Mouse (Mus musculus): ENCODE results near the gene Gm44790. TPM values are rescaled to one million over a fixed set of nuclear protein-coding genes. Genes with fewer than 3 reads are reported as not detected.

Gene Gm44790
- not detected for polyA plus RNA-seq (2014; fragmentation: Illumina TruSeq; extraction: RNeasy Lipid Tissue Mini Kit (QIAGEN cat#74804); ENCODE audit: low read depth, low replicate concordance)

GRCm38 (mm10) chr6:86426358-86426757 is at the start of gene Gm44790:
TSS of gene Gm44790 (plus strand) at chr6:86426658.

GRCm38 (mm10) chr6:86396581-86397256 is 29.7 kb upstream of the Gm44790 start, which contains the start of gene Pcyox1:
TSS of gene Pcyox1 (minus strand) at chr6:86397154.

GRCm38 (mm10) chr6:86404100-86404861 is 22.2 kb upstream of the Gm44790 start, which contains the start of gene Tia1:
TSS of gene Tia1 (plus strand) at chr6:86404219.

GRCm38 (mm10) chr6:86438272-86439118 is 12.0 kb downstream of the Gm44790 start, which contains the start of gene C87436:
TSS of gene C87436 (plus strand) at chr6:86438374.

Other genes with a start within 250 kb of the Gm44790 start
- gene Tgfa, start 231.4 kb upstream of the Gm44790 start, polyA plus RNA-seq (2014; fragmentation: Illumina TruSeq; extraction: RNeasy Lipid Tissue Mini Kit (QIAGEN cat#74804); ENCODE audit: low read depth, low replicate concordance) = 1.2 TPM
- 43.2 TPM for gene Fam136a, start 61.0 kb upstream of the Gm44790 start, polyA plus RNA-seq (2014; fragmentation: Illumina TruSeq; extraction: RNeasy Lipid Tissue Mini Kit (QIAGEN cat#74804); ENCODE audit: low read depth, low replicate concordance)
- gene Snrpg, start 55.4 kb upstream of the Gm44790 start, polyA plus RNA-seq (2014; fragmentation: Illumina TruSeq; extraction: RNeasy Lipid Tissue Mini Kit (QIAGEN cat#74804); ENCODE audit: low read depth, low replicate concordance) = 39.3 TPM
- 48.9 TPM for gene Pcyox1, start 29.5 kb upstream of the Gm44790 start, polyA plus RNA-seq (2014; fragmentation: Illumina TruSeq; extraction: RNeasy Lipid Tissue Mini Kit (QIAGEN cat#74804); ENCODE audit: low read depth, low replicate concordance)
- gene Tia1, start 22.4 kb upstream of the Gm44790 start, polyA plus RNA-seq (2014; fragmentation: Illumina TruSeq; extraction: RNeasy Lipid Tissue Mini Kit (QIAGEN cat#74804); ENCODE audit: low read depth, low replicate concordance) = 30.4 TPM
- 11.1 TPM for gene C87436, start 11.7 kb downstream of the Gm44790 start, polyA plus RNA-seq (2014; fragmentation: Illumina TruSeq; extraction: RNeasy Lipid Tissue Mini Kit (QIAGEN cat#74804); ENCODE audit: low read depth, low replicate concordance)
- 144 TPM for gene Pcbp1, start 99.7 kb downstream of the Gm44790 start, polyA plus RNA-seq (2014; fragmentation: Illumina TruSeq; extraction: RNeasy Lipid Tissue Mini Kit (QIAGEN cat#74804); ENCODE audit: low read depth, low replicate concordance)
- 0.29 TPM for gene Asprv1, start 201.5 kb downstream of the Gm44790 start, polyA plus RNA-seq (2014; fragmentation: Illumina TruSeq; extraction: RNeasy Lipid Tissue Mini Kit (QIAGEN cat#74804); ENCODE audit: low read depth, low replicate concordance)
- gene Mxd1, start 242.5 kb downstream of the Gm44790 start, polyA plus RNA-seq (2014; fragmentation: Illumina TruSeq; extraction: RNeasy Lipid Tissue Mini Kit (QIAGEN cat#74804); ENCODE audit: low read depth, low replicate concordance) = 3.5 TPM